Mouse (Mus musculus) E14TG2a.4 (cell line): Measurements from ENCODE around the gene Cetn4.

Source experiments
- CTCF ChIP-seq: conservative IDR thresholded peaks from 2 replicates; pipeline ENCODE4 v1.5.1; 2014; ENCODE audit warnings: low read length
- NANOG ChIP-seq: IDR thresholded peaks from 2 replicates; pipeline ENCODE4 v1.6.1; 2014; ENCODE audit warnings: borderline replicate concordance, low read length, mixed read lengths

DNA sequence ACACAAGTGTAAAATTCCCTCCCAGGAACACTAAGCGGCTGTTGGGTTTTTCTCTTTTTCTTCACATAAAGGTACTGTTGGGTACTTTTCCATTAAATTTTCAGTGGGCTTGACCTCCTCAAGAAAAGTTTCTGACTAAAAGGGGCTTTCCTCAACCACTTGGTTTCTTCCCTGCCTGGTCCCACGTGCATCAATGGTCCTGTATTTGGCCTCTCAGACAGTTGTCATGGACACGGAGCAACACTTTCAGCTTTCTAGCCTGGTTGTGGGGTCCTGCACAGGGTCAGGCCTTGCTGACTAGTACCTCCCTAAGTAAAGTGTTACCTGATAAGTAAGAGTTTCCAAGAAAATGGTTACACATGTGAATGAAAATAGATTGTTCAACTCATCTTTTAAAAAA is 13.0 kb downstream of the Cetn4 start:
- TF ChIP-seq CTCF (no peak), NANOG (no peak)
